12 mouse cellular contexts compared by ENCODE assay signal in genomic region chr11:22632314-22632700, GRCm38 (mm10).
DNase-seq lines count a peak whose midpoint lies in the region; ATAC-seq and TF ChIP-seq lines count a peak whose summit lies in the region.
"Had no signal": no experiment of that assay in that cellular context is flagged by ENCODE, and none has a peak within 500 bp of the region (broad histone marks: within the 10 kb centered on the region; RNA-seq: fewer than 3 reads in every experiment).

No protein-coding gene starts in this region.

- H3K4me2 ChIP-seq in midbrain, embryonic 16.5 days (ENCODE audit: low read length) = no peak overlapping the region
- no peak overlapping the region for H3K4me2 ChIP-seq in midbrain, postnatal 0 days (ENCODE audit: low read depth, low read length, poor library complexity, severe bottlenecking)

- no peak overlapping the region for H3K9ac ChIP-seq in midbrain, embryonic 16.5 days (ENCODE audit: low read depth, low read length)
- no peak overlapping the region for H3K9ac ChIP-seq in midbrain, postnatal 0 days (replicated peaks; ENCODE audit: low read length, poor library complexity, severe bottlenecking)
- H3K9ac ChIP-seq: hindbrain, embryonic 15.5 days; liver, embryonic 14.5 days had no signal

- peak; percentile 7 for DNase-seq in heart, adult 8-10 months (ENCODE audit: low spot score)
- no peak for DNase-seq in heart, adult 9 months (ENCODE audit: low spot score in 2 of 2)
- no peak for DNase-seq in midbrain, postnatal 0 days (ENCODE audit: low spot score)
- peak; percentile 30 for DNase-seq in adrenal gland, postnatal 25 days
- DNase-seq in telencephalon, adult 2 months (ENCODE audit: low read depth, low spot score) = peak; percentile 64
- no peak for DNase-seq in right cerebral cortex, postnatal 10 days (ENCODE audit: low spot score in 2 of 2)
- DNase-seq: layer of hippocampus, postnatal 36 days had no signal

- no peaks in the 10 kb centered on the region for H3K9me3 ChIP-seq in midbrain, embryonic 16.5 days (replicated peaks; ENCODE audit: control insufficient read depth, low read length, poor library complexity, severe bottlenecking)
- no peaks in the 10 kb centered on the region for H3K9me3 ChIP-seq in midbrain, postnatal 0 days (ENCODE audit: low read length)
- H3K9me3 ChIP-seq: embryonic facial prominence, embryonic 10.5 days; hindbrain, embryonic 15.5 days had no signal

- TF ChIP-seq CTCF in midbrain, postnatal 0 days (IDR thresholded peaks at IDR 0.05) = no peak

- 0 out of 2 replicates have a peak, but pooled peaks have one; percentile 19 for ATAC-seq in midbrain, embryonic 16.5 days
- ATAC-seq in midbrain, postnatal 0 days (ENCODE audit: low FRiP score) = no peak
- no peak for ATAC-seq in cerebellum, adult (ENCODE audit: insufficient number of reproducible peaks, low FRiP score, low TSS enrichment)

- H3K4me1 ChIP-seq in midbrain, embryonic 16.5 days (ENCODE audit: control insufficient read depth, insufficient read depth, low read length) = peaks cover 8% of the 10 kb centered on the region
- no peaks in the 10 kb centered on the region for H3K4me1 ChIP-seq in midbrain, postnatal 0 days (ENCODE audit: insufficient read depth, low read length)

- no peak overlapping the region for H3K4me3 ChIP-seq in midbrain, embryonic 16.5 days (ENCODE audit: low read depth, low read length)
- H3K4me3 ChIP-seq in midbrain, postnatal 0 days (ENCODE audit: low read depth, low read length) = no peak overlapping the region
- H3K4me3 ChIP-seq: embryonic facial prominence, embryonic 10.5 days; hindbrain, embryonic 15.5 days had no signal

- no peaks in the 10 kb centered on the region for H3K36me3 ChIP-seq in midbrain, embryonic 16.5 days (ENCODE audit: control insufficient read depth, insufficient read depth, low read length)
- H3K36me3 ChIP-seq in midbrain, postnatal 0 days (ENCODE audit: insufficient read depth, low read length) = no peaks in the 10 kb centered on the region
- H3K36me3 ChIP-seq: embryonic facial prominence, embryonic 10.5 days; hindbrain, embryonic 15.5 days had no signal

- no peaks in the 10 kb centered on the region for H3K27me3 ChIP-seq in midbrain, embryonic 16.5 days (ENCODE audit: control insufficient read depth, insufficient read depth, low read depth, low read length)
- H3K27me3 ChIP-seq in midbrain, postnatal 0 days (ENCODE audit: insufficient read depth, low read length) = no peaks in the 10 kb centered on the region
- H3K27me3 ChIP-seq: hindbrain, embryonic 15.5 days had no signal

- no peak overlapping the region for H3K27ac ChIP-seq in midbrain, embryonic 16.5 days (ENCODE audit: low read length)
- no peak overlapping the region for H3K27ac ChIP-seq in midbrain, postnatal 0 days (ENCODE audit: low read depth, low read length)
- H3K27ac ChIP-seq: liver, embryonic 14.5 days had no signal

Comparison
In these comparisons a context has a peak if more than half of its experiments do, and no peak if none do; other contexts are left out.
1. DNase-seq: peak in heart, adult 8-10 months (single experiment), adrenal gland, postnatal 25 days (single experiment) and telencephalon, adult 2 months (single experiment); none in heart, adult 9 months (0 of 2), midbrain, postnatal 0 days (single experiment) and right cerebral cortex, postnatal 10 days (0 of 2).